Mouse (Mus musculus): ENCODE measurements around the gene Ctnna2.

Gene Ctnna2

DNA sequence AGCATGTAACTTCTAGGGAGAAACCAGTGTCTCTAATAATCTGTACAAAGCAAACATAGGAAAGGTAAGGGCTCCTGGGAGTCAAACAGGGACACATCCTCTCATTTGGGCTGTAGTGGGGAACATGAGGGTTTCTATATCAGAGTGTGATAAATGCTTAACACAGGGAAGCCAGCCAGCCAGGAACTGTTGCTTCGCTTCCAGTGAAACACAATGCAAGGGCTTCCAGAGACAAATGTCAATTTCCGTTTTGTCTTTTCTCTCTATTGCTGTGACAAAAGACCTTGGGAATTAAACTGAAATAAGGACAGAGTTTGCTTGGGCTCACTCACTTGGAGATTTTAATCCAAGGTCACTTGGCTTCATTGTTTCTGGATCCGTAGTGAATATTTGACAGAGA, 162.4 kb downstream of the Ctnna2 start:
- DNase-seq (ENCODE audit: low spot score) = no peak

DNA sequence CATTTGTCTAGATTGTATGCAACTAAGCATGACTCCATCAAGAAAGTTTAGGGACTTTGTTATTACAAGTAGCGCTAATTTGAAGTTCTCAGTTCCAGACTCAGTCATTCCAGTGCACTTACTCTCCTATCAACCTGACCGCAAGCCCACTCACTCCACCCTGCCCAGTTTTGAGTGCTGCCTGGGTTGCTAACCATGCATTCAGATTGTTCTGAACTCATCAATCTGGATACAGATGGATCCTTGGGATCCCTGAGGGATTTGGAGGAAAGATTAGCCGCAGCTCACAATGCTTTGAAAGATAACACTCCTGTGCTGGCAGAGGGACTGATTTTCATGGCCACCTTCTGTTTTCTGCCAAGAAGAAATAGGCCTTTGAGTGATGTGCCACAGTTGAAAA, 168.5 kb downstream of the Ctnna2 start:
- no peak for DNase-seq (ENCODE audit: low spot score)

DNA sequence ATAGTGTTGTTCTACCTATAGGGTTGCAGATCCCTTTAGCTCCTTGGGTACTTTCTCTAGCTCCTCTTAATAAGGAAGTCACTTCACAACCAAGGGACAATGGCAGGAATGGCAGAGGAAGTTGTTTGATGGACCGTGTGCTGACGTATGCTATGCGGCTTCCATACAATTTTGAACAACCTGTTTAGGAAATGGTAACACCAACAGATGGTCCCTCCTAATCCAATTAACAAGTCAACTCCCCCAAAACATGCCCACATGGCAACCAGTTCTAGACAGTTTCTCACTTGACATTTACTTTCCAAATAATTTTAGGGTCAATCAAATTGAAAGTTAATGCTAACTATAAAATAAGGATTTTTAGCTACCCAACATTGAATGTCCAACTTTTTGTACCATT, 176.9 kb downstream of the Ctnna2 start:
- DNase-seq (ENCODE audit: low spot score) = no peak

DNA sequence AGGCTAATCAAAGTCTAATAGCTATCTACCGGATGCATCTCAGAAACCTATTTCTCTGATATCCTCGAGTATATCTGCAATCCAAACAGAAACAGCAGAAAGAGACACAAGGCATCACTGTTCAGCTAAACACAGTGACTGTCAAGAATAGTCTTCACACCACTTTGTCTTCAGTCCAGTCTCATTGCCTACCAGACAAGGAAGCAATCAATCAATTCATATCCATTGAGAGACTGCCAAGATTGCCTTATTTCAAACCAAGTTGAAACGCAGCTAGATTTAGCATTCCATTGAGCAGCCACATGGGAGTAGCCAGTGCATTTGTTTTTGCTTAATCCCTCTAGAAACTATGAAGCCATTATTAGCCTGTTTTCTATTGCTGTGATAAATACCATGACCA, 196.2 kb downstream of the Ctnna2 start:
- no peak for DNase-seq (ENCODE audit: low spot score)

DNA sequence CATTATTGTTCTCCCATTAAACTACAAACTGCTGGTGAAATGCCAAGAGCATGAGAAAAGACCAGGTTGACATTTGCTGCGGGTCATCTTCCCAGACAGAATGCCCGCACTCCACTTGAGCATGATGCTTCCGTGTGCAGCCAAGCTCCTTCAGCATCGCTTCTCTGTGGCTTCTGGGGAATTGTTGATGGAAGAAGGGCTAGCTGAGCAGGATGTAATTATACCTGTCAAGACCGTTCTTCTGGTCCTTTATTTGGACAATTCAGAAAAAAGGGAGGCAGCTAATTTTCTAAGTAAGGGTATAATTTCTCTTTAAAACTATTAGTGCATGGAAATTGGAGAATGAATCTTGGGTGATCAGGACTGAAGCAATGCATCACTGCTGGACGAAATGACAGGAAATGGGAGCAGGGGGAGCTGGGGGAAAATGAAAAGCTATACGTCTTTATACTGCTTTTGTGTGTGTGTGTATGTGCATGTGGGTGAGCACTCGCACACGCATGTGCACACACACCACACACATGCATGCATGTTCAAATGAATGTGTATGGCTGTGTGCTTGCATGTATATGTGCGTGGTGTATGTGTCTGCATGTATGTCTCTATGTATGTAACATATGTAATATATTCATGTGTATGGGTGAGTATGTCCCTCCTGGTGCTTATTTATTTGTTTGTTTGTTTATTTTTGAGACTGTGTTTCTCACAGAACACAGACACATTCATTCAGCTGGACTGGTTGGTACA, 211.0 kb downstream of the Ctnna2 start:
- DNase-seq (ENCODE audit: low spot score) = no peak

DNA sequence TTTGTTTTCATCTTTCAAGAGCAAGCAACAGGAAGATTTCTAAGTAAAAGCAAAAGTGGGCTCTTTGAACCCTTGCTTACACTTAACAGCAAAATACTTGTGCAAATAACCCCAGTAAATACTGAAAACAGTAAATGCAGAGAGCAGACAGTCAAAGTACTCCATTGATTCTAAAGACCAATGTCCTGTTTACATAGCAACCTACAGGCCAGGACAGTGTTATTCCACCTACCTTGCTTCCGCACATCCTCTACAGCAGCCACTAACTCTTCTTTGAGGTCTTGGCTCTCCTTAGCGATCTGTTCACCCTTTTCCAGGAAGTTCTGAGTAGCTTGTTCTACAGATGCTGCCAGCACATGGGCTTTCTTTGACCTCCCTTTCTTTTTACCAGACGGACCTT, 221.3 kb downstream of the Ctnna2 start:
- no peak for DNase-seq (ENCODE audit: low spot score)

DNA sequence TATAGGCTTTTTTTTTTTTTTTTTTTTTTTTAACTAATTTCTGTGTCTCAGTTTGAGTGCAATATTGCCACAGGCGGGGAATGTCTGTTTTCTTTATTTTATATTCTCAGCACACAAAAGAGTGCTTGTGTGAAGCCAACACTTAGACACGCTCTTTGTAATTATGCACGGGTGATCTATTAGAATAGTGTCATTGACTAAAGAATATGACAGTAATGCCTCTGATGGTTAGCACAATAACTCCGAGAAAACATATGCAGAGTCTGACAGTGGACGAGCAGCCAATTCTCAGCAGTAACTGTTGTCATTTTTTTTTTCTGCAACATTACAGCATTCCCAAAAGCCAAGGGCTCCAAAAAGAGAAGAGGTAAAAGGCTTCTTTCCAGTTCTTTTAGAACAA, 234.1 kb downstream of the Ctnna2 start:
- DNase-seq (ENCODE audit: low spot score) = no peak

DNA sequence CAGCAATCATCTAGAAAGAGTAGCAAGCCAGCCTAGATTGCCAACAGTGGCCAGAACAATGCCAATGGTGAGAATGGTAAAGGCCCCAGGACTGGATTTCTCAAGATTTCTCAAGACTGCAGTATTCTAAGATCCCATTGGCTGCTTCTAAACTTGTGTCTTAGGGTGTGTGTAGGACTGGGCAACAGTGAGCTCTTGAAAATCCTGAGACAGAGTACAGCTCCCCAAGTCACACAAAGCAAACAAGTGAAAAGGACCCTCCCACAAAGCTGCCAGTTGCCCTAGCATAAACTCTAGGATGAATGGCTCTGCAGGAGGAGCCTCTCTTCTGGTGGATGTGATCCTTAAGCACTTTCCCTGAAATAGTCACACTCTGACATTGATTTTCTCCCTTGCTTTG, 235.8 kb downstream of the Ctnna2 start:
- DNase-seq (ENCODE audit: low spot score) = no peak

DNA sequence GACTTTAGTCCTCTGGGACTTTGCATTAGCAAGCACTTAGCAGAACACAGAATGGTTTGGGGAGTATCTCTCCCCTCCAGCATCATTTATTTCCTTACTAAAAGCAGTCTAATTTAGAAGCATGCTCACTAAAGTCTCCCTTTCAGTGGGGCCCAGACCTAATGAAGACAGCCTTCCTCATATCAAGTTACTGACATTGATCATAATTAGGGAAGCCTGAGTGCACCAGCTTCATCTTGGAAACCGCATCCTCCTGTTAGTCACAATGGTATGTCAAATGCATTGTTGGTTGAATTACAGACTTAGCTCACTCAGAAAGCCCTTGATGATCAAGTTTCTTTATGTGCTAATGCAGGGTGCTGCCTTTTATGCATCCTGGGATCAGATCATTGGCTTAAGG, 236.5 kb downstream of the Ctnna2 start:
- no peak for DNase-seq (ENCODE audit: low spot score)

DNA sequence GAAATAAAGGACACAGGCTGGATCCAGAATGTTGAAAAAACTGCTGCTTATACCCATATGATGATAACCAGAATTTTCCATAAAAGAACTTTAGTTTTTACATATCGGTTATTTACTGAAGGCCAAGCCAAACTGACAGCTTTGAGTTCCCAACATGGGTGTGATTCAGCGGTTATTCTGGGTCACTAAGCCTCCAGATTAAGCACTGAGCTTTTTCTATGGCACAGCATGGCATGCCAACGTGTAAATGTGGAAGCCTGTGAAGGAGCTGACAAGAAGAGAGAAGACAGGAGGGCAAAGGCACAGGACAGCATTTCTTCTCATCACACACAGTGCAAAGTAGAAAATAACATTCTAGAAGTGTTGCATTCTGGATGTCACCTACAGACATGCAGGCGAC, 240.9 kb downstream of the Ctnna2 start:
- no peak for DNase-seq (ENCODE audit: low spot score)

DNA sequence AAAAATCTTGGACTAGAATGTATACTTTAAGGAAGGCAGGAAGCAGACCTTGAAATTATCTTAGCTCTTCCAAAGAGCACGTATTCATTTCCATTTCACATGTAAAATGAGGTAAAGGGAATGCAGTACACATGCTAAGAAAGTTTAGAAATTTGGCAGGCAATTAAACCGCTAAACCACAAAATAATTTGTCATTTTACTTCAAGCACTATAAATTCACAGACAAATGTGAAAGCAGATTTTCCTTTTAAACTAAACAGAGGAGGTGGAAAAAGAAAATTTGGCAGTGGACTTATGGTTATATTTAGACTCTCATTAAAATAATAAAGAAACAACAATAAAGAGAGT, 254.6 kb downstream of the Ctnna2 start:
- DNase-seq (ENCODE audit: low spot score) = no peak

DNA sequence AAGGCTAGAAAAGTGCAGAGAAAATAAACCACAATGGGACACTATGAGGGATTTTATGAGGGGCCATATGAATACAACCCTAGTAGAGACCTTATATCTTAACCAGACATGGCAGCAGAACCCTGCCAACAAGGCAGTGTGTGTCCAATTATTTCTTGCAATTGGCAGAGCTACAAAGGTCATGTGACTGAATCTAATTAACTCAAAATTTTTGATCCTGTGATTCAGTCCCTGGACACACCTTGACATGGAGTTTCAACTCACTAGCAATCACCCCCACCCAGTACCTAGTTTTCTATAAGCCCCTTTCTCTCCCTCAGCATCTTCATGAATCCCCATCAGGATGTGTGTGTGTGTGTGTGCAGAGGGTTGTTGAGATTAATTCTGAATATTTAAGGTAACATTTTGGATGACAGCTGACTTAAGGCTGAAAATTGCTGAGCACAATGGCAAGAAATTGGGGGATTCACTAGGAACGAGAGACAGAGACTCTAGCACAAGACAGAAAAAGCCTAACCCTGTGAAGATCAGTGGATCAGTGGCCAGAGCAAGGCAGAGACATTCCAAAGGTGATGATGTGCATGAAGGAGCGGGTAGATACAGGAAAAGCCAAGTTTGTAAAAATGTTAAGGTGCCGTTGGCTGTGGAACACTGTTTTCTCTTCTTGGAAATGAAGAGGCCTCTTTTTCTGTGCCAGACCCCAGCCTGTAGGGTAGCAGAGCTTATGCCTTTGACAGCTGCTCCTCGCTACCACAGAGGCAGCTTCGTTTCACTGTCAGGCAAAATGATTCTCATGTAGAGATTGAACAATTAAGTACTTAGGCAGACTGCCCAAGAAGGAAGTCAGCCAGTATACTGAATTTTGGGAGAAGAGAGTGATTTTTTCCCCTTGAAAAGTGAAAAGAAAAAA, 255.2 kb downstream of the Ctnna2 start:
- DNase-seq (ENCODE audit: low spot score) = no peak

DNA sequence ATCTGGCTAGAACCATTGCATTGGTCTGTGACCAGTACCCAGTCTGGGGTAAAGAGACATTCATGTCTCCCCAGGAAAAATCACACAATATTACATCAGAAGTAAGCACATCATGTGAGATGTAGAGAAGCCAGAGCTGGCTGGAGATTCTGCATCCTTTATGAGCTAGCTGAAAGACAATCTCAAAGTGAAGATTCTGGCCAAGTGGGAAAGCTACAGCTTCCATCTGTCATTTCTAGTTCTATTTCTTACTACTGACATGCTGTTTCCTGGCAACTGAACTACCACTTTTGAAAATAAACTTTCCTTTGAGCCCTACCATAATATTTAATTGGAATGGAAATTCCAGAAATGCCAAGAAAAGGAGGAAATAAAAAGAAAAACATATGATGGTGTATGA, 285.4 kb downstream of the Ctnna2 start:
- DNase-seq (ENCODE audit: low spot score) = no peak

DNA sequence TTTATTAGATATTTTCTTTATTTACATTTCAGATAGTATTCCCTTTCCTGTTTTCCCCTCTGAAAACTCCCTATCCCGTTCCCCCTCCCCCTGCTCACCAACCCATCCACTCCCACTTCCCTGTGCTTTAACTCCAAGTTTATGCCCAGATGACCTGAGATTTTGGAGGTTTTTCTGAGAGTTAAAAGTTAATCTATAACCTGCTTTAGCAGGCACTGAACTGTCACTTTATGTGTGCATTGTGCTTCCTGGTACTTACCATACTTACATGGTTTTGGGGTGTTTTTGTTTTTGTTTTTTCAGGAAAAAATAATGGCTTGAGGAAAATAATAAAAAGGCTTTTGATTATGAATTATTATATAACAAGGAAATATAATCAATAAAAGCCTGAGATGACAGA, 292.3 kb downstream of the Ctnna2 start:
- DNase-seq (ENCODE audit: low spot score) = no peak

DNA sequence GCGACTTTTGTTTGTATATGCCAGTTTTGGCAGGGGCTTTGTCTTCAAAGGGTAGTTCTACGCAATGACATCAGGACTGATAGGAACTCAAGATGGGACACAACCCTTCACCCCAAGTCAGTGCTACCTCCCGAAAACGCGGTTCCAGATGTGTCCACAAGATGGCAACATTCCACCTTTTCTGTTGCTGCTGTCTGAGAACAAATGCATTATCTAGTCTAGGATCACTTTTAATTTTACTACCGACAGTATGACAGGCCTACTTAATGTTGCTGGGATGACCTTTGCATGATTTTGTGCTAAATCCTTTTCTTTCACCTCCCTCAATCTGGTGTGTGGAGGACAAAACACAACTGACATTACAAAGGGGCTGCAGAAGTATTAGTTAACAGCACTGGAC, 329.4 kb downstream of the Ctnna2 start:
- DNase-seq (ENCODE audit: low spot score) = no peak

DNA sequence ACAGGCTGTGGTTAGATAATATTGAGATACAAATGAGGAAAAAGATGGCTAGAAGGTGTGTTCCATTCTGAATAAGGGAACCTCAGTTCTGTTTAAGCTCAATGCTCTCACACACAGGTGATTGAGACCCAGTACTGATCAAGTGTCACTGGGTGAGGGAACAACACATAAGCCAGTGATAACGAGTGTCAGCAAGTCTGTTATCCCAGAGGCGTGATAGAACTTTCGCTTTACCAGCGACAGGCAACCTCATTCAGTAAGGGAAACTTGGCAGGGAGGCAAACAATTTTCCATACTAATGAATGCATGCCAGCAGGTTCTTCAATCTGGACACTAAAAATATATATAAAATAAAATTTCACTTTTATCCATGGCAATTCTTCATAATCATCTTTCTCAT, 334.9 kb downstream of the Ctnna2 start:
- no peak for DNase-seq (ENCODE audit: low spot score)

DNA sequence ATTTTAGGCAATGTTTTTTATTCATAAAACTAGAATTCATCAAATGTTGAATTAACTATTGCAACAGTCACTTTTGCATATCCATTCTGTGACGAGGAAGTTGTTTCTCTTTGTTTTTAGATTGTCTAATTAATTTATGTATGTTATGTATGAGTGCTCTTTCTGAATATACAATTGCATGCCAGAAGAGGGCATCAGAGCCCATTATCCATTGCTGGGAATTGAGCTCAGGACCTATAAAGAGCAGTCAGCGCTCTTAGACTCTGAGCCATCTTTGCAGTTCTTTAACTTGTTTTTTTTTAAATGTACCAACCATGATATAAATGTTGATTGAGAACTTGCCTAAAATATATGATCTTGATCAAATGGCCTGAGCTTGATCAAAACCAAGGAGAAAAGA, 340.7 kb downstream of the Ctnna2 start:
- no peak for DNase-seq (ENCODE audit: low spot score)

DNA sequence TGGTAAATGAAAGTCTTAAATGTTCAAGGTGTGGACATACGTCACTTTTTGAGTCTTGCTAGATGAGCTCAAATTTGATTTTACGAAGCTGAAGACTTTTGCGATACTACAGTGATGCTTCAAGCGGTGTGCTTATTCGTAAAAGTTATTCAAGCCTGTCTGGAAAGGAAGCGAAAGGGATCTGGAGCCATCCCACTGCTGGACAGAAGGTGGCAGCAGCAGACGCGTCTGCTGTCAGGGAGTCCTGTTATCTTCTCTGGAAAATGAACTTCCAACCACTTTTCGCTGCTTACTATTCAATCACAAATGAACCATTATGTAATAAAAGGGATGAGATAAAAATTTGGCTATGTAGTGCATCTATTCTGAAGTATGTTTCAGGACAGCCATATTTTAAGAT, 345.5 kb downstream of the Ctnna2 start:
- DNase-seq (ENCODE audit: low spot score) = no peak

DNA sequence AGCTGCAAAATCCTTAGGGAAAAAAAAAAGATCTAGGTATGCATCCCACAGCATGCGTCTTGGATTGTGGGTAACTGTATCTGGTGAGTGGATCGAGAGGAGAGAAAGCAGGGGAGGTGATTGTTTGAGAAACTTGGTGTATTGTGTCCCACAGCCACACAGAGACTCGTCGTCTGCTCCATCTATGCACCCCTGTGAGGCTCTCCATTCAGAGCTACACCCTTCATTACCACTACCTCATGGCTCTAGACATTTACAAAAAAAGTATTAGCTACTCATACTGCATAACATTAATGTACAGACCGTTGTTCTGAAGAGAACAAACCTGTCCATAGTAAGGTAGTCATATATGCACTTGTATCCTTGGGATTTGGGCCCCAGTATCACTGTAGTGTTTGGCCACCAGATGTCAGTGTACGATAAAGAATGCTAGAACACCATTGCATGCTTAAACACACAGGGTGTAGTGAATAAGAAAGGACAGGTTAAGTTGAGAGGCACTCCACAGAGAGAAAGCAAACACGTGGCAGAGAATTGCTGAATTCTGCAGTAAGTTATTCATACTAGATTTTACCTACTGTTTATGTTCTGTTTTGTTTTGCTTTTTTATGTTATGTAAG, 350.8 kb downstream of the Ctnna2 start:
- no peak for DNase-seq (ENCODE audit: low spot score)

DNA sequence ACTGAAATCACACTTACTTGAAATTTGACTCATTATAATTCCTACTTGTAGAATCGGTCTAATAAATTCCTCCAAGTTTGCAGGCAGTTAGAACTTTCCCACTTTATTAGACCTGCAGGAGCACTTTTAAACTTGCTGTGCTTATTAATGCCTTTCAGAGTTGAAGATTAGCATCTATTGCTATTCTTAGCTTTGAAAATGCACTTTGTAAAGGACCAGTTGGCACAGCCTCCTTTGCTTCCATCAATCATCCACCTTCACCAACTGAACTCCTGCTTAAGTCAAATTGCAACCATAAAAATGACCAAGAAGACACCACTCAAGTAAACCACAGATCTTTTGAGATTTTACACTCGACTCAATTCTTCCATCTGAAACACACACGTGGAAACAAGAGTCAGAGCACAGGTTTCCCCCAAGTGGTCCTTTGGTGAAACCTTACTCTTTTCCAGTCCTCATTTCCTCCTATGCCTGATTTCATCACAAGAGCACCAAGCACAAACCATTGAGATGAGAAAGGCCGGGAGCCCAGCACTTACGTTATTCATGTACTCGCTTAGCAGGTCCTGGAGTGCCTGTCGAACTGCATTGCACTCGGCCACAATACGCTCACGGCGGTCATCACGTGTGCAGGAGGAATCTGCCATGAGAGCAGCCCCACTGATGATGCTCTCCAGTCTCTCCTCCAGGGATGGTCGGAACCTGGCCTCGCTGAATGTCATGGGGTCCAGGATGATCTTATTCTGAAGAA, 374.7 kb downstream of the Ctnna2 start:
- DNase-seq (ENCODE audit: low spot score) = no peak

DNA sequence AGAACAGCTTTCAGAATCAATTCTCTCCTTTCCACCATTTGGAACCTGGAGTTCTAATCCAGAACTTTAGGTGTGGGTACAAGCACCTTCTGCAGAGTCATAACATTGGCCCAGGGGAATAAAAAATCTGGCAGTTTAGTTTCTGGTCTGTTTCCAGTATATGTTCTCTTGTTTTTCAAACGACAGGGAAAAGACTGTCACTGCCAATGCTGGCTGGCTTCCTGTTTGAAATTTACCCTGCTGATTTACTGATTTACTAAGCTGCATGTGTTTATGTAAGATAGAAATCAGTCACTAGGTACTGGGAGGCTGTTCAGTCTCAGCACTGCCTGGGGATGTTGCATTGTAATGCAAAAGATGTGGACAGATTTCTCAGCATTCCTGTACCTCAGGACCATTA, 375.6 kb downstream of the Ctnna2 start:
- no peak for DNase-seq (ENCODE audit: low spot score)

DNA sequence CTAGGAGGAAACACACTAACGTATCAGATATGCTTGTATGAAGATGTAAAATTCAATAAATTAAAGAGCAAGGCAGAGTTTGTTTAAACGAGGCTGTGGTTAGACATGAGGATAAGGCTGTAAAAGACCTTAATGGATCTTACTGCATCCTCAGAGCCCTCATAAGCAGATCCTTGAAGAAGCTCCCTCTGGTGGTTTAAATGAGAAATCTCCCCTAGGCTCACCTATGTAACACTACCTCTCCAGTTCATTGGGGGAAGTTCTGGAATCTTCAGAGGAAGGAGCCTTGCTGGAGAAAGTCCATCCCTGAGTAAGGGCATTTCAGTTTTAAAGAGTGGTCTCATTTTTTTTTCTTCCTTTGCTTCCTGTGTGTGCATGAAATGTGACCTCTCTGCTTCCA, 380.3 kb downstream of the Ctnna2 start:
- no peak for DNase-seq (ENCODE audit: low spot score)

DNA sequence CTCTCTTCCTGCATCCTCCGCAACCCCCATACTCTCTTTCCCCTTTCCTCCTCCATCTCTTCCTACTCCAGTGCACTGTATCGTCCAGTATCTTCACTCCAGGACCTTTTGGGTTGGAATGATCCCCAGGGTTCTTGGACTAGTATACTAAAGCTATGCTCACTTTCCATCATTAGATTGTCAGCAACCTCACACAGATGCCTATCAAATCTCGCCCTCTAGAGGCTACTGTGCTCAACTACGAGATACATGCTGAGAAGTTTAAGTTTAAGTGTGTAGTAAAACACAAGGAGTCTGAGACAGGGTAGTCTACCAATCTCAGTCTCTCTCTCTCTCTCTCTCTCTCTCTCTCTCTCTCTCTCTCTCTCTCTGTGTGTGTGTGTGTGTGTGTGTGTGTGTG, 396.9 kb downstream of the Ctnna2 start:
- DNase-seq (ENCODE audit: low spot score) = no peak
